Mouse (Mus musculus): ENCODE measurements at regions not wholly inside any gene's neighbourhood (a gene's known extent, or its start where the extent isn't known, plus 50 kb on each side); places are given as distances from the start of the nearest gene placed in this dataset.
A peak's percentile ranks its signal among the peaks of the same experiment; 100 is the strongest.

DNA sequence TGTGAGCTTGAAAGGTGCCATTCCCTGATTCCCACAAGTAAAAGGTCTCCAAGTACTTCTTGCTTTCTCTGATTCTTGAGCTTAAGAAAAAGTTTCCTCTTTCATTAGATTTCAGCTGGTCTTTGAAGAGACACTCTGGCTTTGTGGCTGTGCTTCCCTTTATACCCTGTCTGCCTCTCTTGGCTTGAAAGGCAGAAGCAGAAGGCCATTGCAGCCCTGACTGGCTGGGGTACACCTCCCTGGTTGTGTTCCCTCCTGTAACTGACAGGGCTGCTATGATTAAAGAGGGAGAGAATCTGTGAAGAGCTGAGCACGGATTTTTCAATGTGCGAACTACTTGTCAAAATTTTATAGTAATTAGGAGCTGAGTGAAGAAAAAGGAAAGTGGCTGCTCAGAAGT lies 125.3 kb downstream of the Cd55b start:
- Histone ChIP-seq H3K36me3 (ENCODE audit: insufficient read depth, low read length) (no peaks in the 10 kb centered on the region), H3K4me2 (replicated peaks; ENCODE audit: low read depth, low read length) (no peak overlapping the region), H3K4me3 (ENCODE audit: low read depth, low read length) (no peak overlapping the region), H3K4me1 (ENCODE audit: insufficient read depth, low read depth, low read length) (peaks cover 7% of the 10 kb centered on the region; the same call in 1 of the 2 replicates), H3K27ac (ENCODE audit: low read length) (no peak overlapping the region), H3K9me3 (ENCODE audit: low read length) (no peaks in the 10 kb centered on the region), H3K9ac (replicated peaks; ENCODE audit: low read depth) (no peak overlapping the region), H3K27me3 (replicated peaks; ENCODE audit: insufficient read depth, low read length) (no peaks in the 10 kb centered on the region)
- no peak for DNase-seq (ENCODE audit: low spot score)
- WGBS = 50% methylated on average over 2 of the region's 2 CpGs
- ATAC-seq = no peak
- TF ChIP-seq EP300 (IDR thresholded peaks at IDR 0.05) (no peak), CTCF (IDR thresholded peaks at IDR 0.05) (no peak)

DNA sequence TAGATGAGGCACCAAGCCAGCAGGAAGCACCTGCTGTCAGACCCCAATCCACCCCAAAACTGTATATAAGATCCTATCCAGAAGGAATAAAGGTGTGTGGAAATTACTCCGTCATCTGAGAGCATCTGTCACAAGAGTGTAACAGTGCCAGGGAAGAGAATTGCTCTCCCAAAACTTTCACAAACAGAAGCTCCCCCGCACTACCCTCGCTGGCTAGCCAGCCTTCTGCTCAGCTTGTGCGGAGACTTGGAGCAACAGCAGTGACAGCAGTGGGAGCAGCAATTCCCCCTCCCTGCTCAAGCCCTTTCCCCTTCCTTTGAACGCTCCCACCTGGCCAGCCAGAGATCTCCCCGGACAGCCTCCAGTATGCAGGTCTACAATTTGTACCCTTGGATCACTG lies 136.9 kb downstream of the Cd55b start:
- Histone ChIP-seq H3K9me3 (ENCODE audit: low read length) (no peaks in the 10 kb centered on the region), H3K36me3 (ENCODE audit: insufficient read depth, low read length) (no peaks in the 10 kb centered on the region), H3K27me3 (replicated peaks; ENCODE audit: insufficient read depth, low read length) (no peaks in the 10 kb centered on the region), H3K27ac (ENCODE audit: low read length) (no peak overlapping the region), H3K4me3 (ENCODE audit: low read depth, low read length) (no peak overlapping the region), H3K9ac (replicated peaks; ENCODE audit: low read depth) (no peak overlapping the region), H3K4me2 (replicated peaks; ENCODE audit: low read depth, low read length) (no peak overlapping the region), H3K4me1 (ENCODE audit: insufficient read depth, low read depth, low read length) (no peaks in the 10 kb centered on the region)
- 65% methylated on average over 6 of the region's 6 CpGs for WGBS
- ATAC-seq = no peak
- DNase-seq (ENCODE audit: low spot score) = no peak
- TF ChIP-seq EP300 (IDR thresholded peaks at IDR 0.05) (no peak), CTCF (IDR thresholded peaks at IDR 0.05) (no peak)

DNA sequence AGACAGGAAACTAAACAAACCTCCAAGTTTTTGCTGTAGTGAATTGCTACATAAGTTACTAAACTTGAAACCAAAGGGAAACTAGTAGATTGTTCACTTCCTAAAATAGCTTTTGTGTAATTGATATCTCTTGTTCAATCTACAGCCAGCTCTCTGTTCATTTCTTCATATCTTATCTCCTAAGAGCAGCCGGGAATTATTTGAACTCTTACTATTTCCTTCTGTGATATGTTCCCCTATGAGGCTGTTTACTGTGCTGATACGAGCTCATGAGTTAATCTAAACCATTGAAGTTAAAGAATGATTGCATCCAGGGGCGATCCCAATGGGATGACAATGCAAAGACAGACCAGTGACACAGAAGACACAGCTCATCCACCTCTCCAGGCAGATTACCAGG lies 140.7 kb downstream of the Cd55b start:
- Histone ChIP-seq H3K27ac (ENCODE audit: low read length) (no peak overlapping the region), H3K4me2 (replicated peaks; ENCODE audit: low read depth, low read length) (no peak overlapping the region), H3K4me3 (ENCODE audit: low read depth, low read length) (no peak overlapping the region), H3K27me3 (replicated peaks; ENCODE audit: insufficient read depth, low read length) (no peaks in the 10 kb centered on the region), H3K9me3 (ENCODE audit: low read length) (no peaks in the 10 kb centered on the region), H3K36me3 (ENCODE audit: insufficient read depth, low read length) (no peaks in the 10 kb centered on the region), H3K9ac (replicated peaks; ENCODE audit: low read depth) (no peak overlapping the region), H3K4me1 (ENCODE audit: insufficient read depth, low read depth, low read length) (no peaks in the 10 kb centered on the region)
- TF ChIP-seq CTCF (IDR thresholded peaks at IDR 0.05) (no peak), EP300 (IDR thresholded peaks at IDR 0.05) (peak; percentile 20; the same call in 1 of the 2 replicates)
- DNase-seq (ENCODE audit: low spot score) (peak; percentile 11), ATAC-seq (no peak)
- 34% methylated on average over 3 of the region's 3 CpGs for WGBS

- Histone ChIP-seq H3K4me2 (replicated peaks; ENCODE audit: low read depth, low read length) (no peak overlapping the region), H3K4me3 (ENCODE audit: low read depth, low read length) (no peak overlapping the region)
- ATAC-seq = no peak
Measured at GRCm38 (mm10) chr1:130279180-130279579, 143.6 kb downstream of the Cd55b start.

DNA sequence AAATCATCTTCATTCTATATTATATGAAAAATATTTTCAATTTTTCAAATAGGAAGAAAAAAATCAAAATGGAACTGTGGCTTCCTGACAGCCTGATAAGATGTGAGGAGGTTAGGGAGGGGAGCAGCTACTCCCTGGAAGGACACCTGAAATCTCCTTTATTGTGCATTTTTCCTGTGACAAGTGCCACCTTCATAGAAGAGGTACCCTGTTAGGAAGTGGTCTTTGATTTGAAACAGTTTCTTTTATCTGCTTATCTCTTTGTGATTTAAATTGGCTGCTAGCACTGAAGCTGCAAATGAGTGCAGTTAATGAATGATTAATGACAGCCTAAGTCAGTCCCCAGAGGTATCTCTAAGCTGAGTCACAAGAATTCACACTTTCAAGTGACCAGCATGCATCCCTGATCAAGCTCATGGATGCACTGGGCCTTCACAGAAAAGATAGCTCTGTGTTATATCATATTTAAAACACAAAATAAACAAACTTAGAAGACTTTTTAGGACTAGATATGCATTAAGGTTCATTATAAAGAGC lies 144.7 kb downstream of the Cd55b start:
- DNase-seq (ENCODE audit: low spot score) (no peak), ATAC-seq (no peak)
- H3K9ac ChIP-seq (replicated peaks; ENCODE audit: low read depth) = no peak overlapping the region
- TF ChIP-seq EP300 (IDR thresholded peaks at IDR 0.05) (no peak), CTCF (IDR thresholded peaks at IDR 0.05) (no peak)
- no peaks in the 10 kb centered on the region for H3K27me3 ChIP-seq (replicated peaks; ENCODE audit: insufficient read depth, low read length)
- no peaks in the 10 kb centered on the region for H3K9me3 ChIP-seq (ENCODE audit: low read length)
- H3K4me1 ChIP-seq (ENCODE audit: insufficient read depth, low read depth, low read length) = no peaks in the 10 kb centered on the region
- H3K4me3 ChIP-seq (ENCODE audit: low read depth, low read length) = no peak overlapping the region
- no peak overlapping the region for H3K4me2 ChIP-seq (replicated peaks; ENCODE audit: low read depth, low read length)
- H3K36me3 ChIP-seq (ENCODE audit: insufficient read depth, low read length) = no peaks in the 10 kb centered on the region
- no peak overlapping the region for H3K27ac ChIP-seq (ENCODE audit: low read length)

More at GRCm38 (mm10) chr1:130279180-130279579, 143.6 kb downstream of the Cd55b start:
- TF ChIP-seq CTCF (IDR thresholded peaks at IDR 0.05) = no peak
- TF ChIP-seq EP300 (IDR thresholded peaks at IDR 0.05) = no peak
- H3K27me3 ChIP-seq (replicated peaks; ENCODE audit: insufficient read depth, low read length) = no peaks in the 10 kb centered on the region
- no peak overlapping the region for H3K27ac ChIP-seq (ENCODE audit: low read length)
- no peak for DNase-seq (ENCODE audit: low spot score)
- no peak overlapping the region for H3K9ac ChIP-seq (replicated peaks; ENCODE audit: low read depth)
- H3K36me3 ChIP-seq (ENCODE audit: insufficient read depth, low read length) = no peaks in the 10 kb centered on the region
- no peaks in the 10 kb centered on the region for H3K9me3 ChIP-seq (ENCODE audit: low read length)
- H3K4me1 ChIP-seq (ENCODE audit: insufficient read depth, low read depth, low read length) = no peaks in the 10 kb centered on the region

GRCm38 (mm10) chr1:130276885-130277284 lies 145.9 kb downstream of the Cd55b start:
- Histone ChIP-seq H3K36me3 (ENCODE audit: insufficient read depth, low read length) (no peaks in the 10 kb centered on the region), H3K9me3 (ENCODE audit: low read length) (no peaks in the 10 kb centered on the region), H3K4me1 (ENCODE audit: insufficient read depth, low read depth, low read length) (no peaks in the 10 kb centered on the region), H3K4me2 (replicated peaks; ENCODE audit: low read depth, low read length) (no peak overlapping the region), H3K4me3 (ENCODE audit: low read depth, low read length) (no peak overlapping the region), H3K9ac (replicated peaks; ENCODE audit: low read depth) (no peak overlapping the region), H3K27ac (ENCODE audit: low read length) (no peak overlapping the region), H3K27me3 (replicated peaks; ENCODE audit: insufficient read depth, low read length) (no peaks in the 10 kb centered on the region)
- TF ChIP-seq CTCF (IDR thresholded peaks at IDR 0.05) (no peak), EP300 (IDR thresholded peaks at IDR 0.05) (no peak)
- 48% methylated on average over 3 of the region's 3 CpGs for WGBS
- DNase-seq (ENCODE audit: low spot score) (no peak), ATAC-seq (no peak)

DNA sequence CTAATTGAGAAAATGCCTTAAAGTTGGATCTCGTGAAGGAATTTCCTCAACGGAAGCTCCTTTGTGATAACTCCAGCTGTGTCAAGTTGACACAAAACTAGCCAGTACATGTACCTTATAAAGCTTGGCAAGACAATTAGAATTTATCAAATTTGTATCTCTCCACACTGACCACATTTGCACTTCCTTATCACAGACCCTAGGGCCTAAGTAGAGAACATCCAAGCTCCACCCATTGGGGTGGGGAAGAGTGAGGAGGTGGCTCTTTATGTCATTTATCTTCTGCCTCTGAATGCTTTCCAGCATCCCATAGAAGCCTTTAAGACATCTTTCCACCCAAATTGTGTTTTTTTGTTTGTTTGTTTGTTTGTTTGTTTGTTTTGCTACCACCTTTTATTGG lies 146.8 kb downstream of the Cd55b start:
- no peak overlapping the region for H3K27ac ChIP-seq (ENCODE audit: low read length)
- 63% methylated on average over 2 of the region's 2 CpGs for WGBS
- no peak for TF ChIP-seq EP300 (IDR thresholded peaks at IDR 0.05)
- TF ChIP-seq CTCF (IDR thresholded peaks at IDR 0.05) = no peak
- ATAC-seq = no peak
- DNase-seq (ENCODE audit: low spot score) = no peak
- no peaks in the 10 kb centered on the region for H3K36me3 ChIP-seq (ENCODE audit: insufficient read depth, low read length)
- H3K27me3 ChIP-seq (replicated peaks; ENCODE audit: insufficient read depth, low read length) = no peaks in the 10 kb centered on the region
- H3K4me2 ChIP-seq (replicated peaks; ENCODE audit: low read depth, low read length) = no peak overlapping the region
- no peak overlapping the region for H3K4me3 ChIP-seq (ENCODE audit: low read depth, low read length)
- no peaks in the 10 kb centered on the region for H3K4me1 ChIP-seq (ENCODE audit: insufficient read depth, low read depth, low read length)
- no peak overlapping the region for H3K9ac ChIP-seq (replicated peaks; ENCODE audit: low read depth)
- H3K9me3 ChIP-seq (ENCODE audit: low read length) = no peaks in the 10 kb centered on the region

Data from lung, postnatal 0 days (tissue).